Mouse (Mus musculus) adrenal gland, adult 8-10 months (tissue): ENCODE measurements around the gene Ociad1. TPM values are rescaled to one million over a fixed set of nuclear protein-coding genes. Genes with fewer than 3 reads are reported as not detected.
"Not testable (repeated sequence)": the region's sequence is repeated elsewhere in the genome, so short reads cannot be mapped to it uniquely, and the experiment has no call there.

Experiments
- DNase-seq: peaks from one replicate; pipeline ENCODE4 v3.0.0; 2022
- total RNA-seq, 4 experiments: library from RNA; stranded (reverse); gene quantifications; 2 replicates each; pipeline ENCODE4 v1.2.4; 2022

Gene Ociad1
- total RNA-seq, 4 experiments from 2014 or later, result 234 to 288 (median 240) TPM

DNA sequence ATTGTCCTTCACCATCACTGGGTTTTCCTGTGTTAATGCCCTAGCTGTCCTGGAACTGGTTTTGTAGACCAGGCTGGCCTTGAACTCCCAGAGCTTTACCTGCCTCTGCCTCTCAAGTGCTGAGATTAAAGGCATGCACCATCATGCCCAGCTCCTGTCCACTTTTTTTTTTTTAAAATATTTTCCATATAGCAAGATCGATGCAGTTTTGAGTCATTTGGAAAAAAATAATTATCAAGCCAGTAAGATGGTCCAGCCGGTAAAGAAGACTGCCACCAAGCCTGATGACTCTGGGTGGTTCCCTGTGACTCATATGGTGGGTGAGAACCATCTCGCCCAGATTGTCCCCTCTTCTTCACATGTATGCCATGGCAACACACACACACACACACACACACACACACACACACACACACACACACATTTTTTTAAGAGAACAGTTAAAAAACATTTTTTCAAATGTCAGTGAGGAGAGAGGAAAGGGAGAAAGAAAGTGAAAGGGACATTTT lies 7.1 kb upstream of the Ociad1 start:
- no peak for DNase-seq

DNA sequence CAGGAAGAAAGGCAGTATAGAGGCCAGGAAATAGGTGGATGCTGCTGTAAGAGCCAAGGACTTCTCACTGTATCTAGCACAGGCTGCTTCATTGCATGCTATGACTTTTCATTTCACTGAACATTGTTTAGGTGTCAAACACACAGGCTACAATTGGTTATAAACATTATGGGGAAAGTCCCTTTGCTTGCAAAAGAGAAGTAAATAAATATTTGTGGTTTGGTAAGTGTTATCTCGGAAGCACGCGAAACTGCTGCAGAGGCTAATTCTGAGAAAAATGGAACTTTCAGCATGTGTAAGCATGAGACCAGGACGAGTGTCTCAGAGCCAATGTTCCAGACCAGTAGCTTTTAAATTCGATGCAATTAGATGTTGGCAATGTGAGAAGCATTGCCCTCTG lies 6.0 kb upstream of the Ociad1 start:
- DNase-seq, result no peak

DNA sequence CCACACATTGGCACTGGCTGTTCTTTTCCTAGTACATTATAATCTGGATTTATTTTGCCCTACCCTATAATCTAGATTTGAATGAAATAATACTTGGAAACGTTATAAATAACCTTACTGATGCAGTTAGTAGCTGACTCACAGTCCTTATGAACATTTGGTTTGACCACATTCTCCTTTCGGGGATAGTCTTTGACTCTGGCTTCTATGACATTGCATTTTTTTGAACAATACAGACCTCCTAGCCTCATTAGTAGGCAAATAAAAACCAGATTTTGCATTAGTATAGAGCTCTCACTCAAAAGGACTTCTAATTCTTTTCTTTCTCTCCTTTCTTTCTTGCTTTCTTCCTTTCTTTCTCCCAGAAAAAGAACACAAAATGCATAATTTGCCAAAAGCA lies 2.7 kb upstream of the Ociad1 start:
- DNase-seq, result no peak

DNA sequence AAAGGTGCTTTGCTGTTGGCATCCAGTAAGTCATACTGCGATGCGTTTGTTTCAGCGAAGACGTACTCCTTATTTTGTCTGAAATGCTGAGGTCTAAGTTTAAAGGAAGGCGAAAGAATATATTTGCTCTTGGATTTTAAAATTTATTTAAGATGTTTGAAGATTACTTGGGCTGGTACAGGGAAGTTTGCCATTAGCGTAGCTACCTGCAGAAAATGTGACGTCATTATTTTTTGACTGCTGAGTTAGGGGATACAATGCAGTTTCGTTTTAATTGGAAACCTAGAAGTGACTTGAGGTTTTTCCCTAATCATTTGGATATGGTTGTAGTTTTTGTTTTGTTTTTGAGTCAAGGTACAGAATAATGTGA lies 859 bp downstream of the Ociad1 start:
- DNase-seq, result no peak

DNA sequence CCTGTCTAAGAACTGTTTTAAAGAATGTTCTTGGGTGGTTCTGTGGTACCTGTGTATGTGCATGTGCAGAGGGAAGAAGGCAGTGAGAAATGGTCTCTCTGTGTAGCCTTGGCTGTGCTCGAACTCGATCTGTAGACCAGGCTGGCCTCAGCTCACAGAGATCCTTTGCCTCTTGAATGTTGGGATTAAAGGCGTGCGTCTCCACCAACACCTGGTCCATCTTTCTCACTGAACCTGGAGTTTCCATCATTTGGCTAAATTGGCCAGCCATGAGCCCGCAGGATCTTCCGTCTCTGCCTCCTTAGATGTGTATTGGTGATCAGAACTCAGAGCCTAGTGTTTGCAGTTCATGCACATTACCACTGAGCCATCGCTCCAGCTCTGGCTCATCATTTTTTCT lies 2.4 kb downstream of the Ociad1 start:
- no peak for DNase-seq

DNA sequence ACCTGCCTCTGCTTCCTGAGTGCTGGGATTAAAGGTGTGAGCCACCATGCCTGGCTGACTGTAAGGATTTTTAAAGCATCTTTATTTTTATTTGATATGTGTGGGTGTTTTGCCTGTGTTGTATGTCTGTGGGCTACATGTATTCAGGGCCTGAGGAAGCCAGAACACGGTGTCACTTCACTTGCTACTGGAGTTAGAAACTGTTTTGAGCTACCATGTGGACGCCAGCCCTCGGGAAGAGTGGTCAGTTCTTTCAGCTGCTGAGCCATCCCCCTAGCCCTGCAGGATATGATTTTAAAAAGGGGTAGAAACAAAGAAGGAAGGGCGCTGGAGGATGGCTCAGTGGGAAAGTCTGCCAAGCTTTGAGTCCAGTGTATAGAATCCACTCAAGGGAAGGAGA lies 3.3 kb downstream of the Ociad1 start:
- no peak for DNase-seq

DNA sequence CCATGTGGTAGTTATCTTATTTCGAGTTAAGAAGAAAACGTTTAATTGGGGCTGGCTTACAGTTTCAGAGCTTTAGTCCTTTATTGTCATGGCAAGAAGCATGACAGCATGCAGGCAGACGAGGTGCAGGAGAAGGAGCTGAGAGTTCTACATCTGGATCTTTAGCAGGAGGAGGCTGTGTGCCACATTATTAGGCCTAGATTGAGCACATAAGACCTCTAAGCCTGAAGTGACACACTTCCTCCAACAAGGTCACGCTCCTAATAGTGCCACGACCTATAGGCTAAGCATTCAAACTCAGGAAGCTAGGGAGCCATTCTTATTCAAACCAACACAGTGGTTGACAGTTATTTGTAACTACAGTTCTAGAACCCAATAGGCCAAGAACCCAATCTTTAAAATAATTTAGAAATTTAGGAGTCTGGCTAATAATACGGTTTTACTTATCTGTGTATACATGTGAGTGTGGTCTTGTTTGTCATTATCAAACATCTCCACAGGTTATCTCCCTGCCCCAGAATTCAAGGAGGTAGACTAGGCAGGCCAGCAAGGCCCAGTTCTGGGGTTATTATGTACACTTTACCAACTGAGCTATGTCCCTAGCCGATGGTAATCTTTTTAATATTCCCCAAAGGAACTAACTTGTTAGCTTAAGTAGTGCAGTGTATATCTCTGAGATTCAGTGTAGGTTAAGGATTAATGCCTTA lies 9.2 kb downstream of the Ociad1 start:
- no peak for DNase-seq

DNA sequence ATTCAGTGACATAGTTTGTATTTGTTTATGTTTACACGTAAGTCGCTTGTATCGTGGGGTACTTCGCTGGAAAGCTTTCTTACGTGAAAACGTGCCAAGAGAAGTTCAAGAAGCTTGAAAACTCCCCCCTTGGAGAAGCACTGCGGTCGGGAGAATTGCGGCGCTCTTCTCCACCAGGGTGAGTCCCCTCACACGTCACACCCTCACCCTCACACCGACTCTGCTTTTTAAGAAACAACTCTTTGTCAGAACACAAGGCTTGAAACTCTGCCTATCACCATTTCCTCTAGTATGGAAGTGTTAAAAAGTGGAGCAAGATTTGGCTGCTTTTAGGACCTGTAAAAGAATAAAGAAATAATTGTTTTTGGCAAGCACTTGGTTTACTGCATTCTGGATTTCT lies 11.9 kb downstream of the Ociad1 start:
- no peak for DNase-seq

DNA sequence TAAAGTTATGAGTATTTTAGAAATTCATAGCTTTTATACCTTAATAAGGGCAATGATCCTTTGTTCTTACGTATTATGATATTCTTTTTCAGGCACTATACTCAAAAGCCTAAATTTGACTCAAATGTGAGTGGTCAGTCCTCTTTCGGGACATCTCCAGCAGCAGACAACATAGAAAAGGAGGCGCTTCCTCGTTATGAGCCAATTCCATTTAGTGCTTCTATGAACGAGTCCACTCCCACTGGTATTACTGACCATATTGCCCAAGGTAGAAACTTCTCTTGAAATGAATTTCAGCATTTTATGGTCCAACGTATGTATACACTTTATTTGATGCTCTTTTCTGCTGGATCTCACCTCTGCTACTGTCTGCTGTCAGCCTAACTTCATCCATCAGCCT lies 13.9 kb downstream of the Ociad1 start:
- DNase-seq, result no peak

DNA sequence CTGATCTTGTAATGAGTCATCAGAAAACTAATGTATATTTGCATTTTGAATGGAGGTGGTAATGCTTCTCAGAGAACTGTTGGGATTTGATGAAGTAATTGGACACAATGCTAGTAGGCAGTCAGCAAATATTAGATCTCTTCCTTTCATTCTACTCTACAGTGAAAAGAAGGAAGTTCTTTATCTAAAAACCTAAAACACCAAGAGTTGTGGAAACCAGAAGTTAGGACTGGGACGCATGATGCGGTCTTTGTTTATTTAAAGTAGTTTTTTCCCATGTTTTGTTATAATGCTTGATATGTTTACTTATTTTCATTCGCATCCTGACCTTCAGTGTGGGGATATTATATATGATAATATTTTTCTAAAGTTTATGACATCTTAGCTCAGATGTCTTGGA lies 14.7 kb downstream of the Ociad1 start:
- DNase-seq, result no peak

DNA sequence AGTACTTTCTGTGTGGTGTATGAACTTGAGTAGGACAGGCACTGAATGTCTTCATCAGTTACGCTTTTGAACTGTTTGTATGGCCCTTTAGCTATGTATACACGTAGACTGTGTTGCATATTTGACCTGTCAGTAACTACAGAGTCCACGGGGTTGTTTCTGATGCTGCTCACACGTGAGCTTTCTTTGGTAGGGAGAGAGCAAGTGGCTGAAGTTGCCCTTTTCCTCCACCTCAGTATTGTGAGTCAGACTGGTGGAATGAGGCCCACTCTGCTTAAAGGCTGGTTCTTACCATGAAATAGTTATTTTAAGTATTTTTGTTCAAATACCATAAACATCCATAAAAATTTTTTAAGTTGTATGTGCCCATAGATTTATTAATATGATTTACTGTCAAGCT lies 16.9 kb downstream of the Ociad1 start:
- no peak for DNase-seq

DNA sequence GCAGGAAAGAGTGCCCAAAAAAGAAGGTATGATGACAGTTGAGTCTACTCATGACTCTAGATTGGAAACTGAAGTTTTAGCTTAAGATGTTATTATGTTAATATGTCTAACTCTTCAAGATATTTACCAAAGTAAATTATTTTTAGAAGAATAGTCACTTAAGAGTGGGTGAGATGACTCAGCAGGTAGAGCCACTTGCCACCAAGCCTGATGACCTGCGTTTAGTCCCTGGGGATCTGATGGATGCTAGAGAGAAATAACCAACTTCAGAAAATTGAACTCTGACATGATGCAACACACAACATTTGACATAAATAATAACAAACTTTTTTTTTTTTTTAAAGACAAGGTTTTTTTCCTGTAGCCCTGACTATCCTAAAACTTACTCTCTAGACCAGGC lies 17.8 kb downstream of the Ociad1 start:
- no peak for DNase-seq

DNA sequence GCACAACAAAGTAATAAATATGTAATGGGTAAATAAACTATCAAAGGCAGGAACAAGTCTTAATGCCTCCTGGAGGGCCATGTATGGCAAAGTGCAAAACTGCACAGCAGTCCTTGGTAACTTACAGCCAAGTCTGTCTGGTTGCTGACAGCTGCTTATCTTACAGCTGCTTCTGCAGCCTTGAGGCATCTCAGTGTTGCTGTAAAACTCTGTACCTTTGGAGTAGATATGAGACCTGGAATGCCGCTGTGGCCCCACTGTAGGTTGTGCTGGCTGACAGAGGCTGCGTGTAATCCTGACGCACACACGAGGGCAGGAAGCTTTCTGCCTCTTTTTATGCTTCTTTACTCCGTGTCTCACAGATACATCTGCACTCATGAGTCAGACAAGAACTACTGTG lies 18.9 kb downstream of the Ociad1 start:
- no peak for DNase-seq

DNA sequence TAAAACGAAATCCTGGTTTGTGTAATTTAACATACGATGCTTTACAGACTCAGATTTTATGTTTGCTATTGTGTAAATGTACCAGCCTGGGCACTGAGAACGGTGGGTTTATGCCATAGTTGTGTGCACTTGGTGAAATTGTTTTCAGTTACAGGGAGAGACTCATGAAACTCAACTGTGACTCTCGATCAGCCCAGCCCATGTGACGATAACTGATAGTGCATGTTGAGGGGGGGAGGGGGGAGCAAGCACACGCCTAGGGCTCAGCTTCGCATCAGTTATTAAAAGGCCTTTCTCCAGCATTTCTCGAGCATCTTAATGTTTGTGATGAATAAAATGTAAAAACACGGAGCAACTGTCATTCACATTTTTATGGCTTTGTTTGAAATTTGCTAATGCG lies 21.0 kb downstream of the Ociad1 start:
- no peak for DNase-seq

DNA sequence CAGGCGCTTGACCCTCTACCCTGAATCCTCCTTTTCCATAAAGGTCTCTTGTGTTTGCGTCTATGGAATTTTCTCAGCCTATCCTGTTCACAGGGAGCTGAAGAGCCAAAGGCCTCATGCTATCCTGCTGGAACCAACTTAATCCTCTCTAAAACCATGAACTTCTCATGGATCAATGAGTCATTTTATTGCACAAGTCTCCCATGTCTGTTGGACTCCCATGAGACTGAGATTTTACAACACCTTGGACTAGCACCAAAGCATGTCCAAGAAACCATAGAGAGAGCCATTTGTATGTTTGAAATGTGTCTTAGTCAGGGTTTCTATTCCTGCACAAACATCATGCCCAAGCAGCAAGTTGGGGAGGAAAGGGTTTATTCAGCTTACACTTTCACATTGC lies 22.1 kb downstream of the Ociad1 start:
- no peak for DNase-seq

DNA sequence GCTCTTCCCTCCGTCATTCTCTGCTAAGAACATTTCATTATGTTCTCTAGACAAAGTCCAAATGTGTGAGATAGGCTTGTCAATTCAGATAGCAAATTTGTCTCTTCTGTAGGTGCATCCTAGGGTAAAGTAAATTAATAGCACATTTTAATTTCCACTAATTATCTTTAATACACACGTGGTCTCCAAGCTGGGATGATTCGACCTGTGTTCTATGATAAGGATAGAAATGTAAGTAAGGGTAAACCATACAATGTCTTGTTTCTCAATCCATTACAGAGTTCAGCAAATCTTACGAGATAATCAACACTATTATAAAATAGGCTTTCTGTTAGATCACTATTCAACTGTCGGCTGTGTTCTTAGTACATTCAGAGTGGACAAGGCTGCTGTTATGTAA lies 26.7 kb downstream of the Ociad1 start:
- no peak for DNase-seq

DNA sequence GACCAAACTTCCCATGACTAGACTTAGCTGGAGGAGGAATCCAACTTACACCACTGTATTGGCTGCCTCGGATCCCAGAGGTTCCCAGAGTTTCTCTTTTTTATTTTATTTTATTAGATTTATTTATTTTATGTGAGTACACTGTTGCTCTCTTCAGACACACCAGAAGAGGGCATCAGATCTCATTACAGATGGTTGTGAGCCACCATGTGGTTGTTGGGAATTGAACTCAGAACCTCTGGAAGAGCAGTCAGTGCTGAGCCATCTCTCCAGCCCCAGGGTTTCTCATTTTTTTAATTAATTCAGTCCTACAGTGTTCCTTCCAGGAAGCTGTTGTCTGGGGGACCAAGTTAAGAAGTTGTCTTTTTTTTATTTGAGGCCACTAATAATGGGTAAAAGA lies 30.1 kb downstream of the Ociad1 start:
- not testable (repeated sequence) for DNase-seq

DNA sequence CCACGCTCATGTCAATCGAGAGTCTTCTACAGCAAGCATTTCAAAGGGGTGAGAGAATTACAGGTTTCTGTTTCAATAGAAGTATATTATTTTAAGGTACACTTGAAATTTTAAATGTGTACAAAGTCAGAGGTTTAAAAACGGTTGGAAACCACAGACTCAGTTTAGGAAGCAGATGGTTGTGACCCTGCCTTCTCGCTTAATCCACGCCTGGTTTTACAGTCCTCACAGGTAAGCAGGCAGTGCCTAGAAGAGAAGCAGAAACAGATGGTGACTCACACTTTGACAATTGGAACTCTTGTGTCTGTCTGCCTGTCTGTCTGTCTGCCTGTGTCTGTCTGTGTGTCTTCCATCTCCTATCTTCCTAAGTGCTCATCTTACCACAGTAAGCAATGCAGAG lies 31.0 kb downstream of the Ociad1 start:
- DNase-seq, result no peak

DNA sequence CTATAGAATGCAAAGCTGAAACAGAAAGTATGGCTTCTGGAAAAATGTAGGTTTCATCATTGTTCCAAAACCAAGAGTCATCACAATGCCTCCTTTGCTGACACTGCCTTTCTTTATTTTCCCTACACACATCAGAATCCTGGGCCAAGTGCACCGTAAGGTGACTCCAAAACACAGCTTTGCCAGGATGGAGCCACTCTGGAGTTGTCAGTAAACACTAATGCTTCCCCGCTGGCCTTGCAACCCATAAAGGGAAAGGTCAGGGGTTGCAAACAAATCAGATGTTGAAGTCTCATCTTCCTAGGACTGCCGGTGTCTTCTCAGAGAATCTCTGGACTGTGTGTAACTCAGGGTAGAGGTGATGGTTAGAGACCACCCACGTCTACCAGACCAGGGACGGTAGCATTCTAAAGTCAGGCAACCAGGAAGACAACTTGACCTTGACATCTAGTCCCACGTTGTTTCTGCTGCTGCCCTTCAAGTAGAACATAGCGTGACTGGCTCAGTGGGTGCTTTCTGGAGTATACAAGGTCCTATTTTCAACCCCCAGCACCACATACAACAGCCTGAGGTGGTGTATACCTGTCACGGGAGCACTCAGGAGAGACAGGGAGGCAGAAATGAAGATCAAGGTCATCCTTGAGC lies 32.1 kb downstream of the Ociad1 start:
- no peak for DNase-seq

DNA sequence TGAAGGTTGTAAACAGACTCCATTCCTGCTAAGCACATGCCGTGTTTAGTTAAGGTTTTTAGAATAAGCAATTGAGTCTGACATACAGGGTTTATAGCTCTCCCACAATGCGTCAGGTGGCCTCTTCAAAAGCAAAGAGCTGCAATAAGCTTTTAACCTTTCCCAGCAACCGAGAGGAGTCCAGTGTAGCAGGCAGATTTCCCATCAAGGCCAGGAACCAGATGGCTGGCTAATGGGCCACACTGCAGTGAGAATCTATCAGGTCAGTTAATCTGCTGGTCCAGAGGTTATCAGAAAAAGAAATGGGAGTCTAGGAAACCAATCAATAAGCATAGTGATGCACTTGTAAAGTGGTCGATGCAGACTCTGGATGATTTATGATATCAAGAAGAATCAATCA lies 38.4 kb downstream of the Ociad1 start:
- DNase-seq, result no peak

DNA sequence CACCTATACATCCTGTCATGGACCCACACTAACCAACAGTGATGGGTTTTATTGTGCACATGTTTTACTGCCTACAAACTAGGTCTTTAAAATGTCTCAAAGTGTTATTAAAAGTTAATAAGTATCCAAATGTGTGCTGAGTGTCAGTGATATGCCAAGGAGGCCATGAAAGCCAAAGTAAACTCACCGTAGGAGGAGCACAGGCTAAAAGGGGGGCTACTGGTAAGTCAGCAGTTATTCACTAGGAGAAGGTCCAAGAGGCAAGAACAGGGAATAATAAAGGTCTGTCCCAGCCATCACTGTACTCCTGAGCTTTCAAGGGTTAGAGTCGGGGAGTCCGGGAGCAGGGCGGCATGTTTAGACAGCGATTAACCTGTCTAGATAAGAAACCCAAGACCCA lies 43.9 kb downstream of the Ociad1 start:
- DNase-seq, result no peak

DNA sequence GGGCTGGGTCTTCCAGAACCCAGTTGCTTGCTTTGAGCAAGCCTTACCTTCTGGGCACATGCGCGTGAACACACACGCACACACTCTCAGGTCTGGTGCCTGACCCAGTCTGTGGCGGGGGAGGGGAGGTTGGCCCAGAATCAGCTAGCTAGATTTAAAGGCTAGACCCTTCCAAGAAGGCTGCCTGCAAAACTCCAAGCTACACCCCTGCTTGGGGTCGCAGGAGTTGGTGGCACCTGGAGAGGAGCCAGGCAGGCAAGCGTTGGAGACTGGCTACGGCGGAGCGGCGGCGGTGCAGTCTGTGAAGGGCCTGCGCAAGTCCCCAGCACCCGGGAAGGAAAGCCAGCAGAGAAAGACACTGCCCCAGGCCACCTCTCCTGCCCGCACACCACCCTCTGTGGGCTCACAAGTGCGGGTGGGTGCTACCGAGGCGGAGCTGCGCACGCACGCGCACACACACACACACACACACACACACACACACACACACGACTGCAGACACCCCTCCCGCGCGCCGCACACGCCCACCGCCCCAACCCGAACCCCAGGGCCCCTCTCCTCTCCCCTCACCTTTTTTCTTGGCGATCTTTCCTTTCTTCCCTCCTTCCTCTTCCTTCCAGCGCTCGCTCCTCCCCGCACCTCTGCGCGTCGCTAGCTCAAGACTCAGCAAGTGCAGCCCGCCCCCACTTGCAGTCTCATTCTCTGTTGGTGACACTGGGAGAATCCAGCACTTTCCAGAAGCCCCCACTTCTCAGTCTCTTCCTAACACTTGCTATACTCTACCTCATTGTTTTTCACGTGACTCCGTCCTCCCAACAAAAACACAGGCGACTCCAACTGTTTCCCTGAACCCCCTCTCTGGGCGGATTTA lies 45.6 kb downstream of the Ociad1 start:
- no peak for DNase-seq

DNA sequence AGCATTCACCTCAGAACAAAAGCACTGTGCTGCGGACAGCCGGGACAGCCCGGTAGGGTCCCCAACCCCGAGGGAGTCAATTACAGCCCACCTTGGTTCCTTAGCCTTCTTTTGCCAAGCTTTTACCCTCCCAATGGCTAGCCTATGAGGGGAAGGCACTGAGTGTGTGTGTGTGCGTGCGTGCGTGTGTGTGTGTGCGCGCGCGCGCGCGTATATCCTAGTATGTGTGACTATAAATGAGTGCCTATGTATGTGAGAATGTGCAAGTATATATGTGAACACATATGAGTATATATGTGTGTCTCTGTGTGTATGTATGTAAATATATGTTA lies 46.2 kb downstream of the Ociad1 start:
- no peak for DNase-seq
